Mouse (Mus musculus) liver, embryonic 14.5 days (tissue): ENCODE results near the gene Platr17. TPM values are rescaled to one million over a fixed set of nuclear protein-coding genes. Genes with fewer than 3 reads are reported as not detected.
A peak's percentile ranks its signal among the peaks of the same experiment; 100 is the strongest.
"Not testable (repeated sequence)": the region's sequence is repeated elsewhere in the genome, so short reads cannot be mapped to it uniquely, and the experiment has no call there.

Experiments
- ATAC-seq: fragments of 200-750 bp; cut with Nextera tagmentation; 2 replicates; pipeline ENCODE4 v1.8.0; 2017; ENCODE audit warnings: moderate number of reproducible peaks, mild to moderate bottlenecking, moderate library complexity; ENCODE audit not compliant: insufficient read depth
- DNase-seq, 3 experiments: peaks; one replicate each; pipeline ENCODE4 v3.0.0-alpha.2; 2012 to 2013; ENCODE audit warnings: low read depth in 3 of 3, low spot score in 3 of 3
- H3K27ac ChIP-seq: fragments of 300-500 bp; sonication (generic); 2 replicates; pipeline ENCODE4 v1.5.1; 2014; ENCODE audit warnings: moderate library complexity, mild to moderate bottlenecking, control low read depth, inconsistent platforms
- H3K27me3 ChIP-seq: fragments of 300-500 bp; sonication (generic); 2 replicates; pipeline ENCODE4 v1.6.1; 2014; ENCODE audit warnings: mild to moderate bottlenecking, low read length, moderate library complexity; ENCODE audit not compliant: control insufficient read depth, insufficient read depth
- H3K36me3 ChIP-seq: fragments of 300-500 bp; sonication (generic); replicated peaks from 2 replicates; pipeline ENCODE4 v1.6.1; 2014; ENCODE audit warnings: low read depth; ENCODE audit not compliant: control insufficient read depth, insufficient read depth
- H3K4me1 ChIP-seq, 2 experiments: fragments of 200-500 bp in 1 of 2; fragments of 300-500 bp in 1 of 2; sonication (generic) in 1 of 2; replicated peaks; 2 replicates each; pipeline ENCODE4 v1.6.1; 2012 to 2014; ENCODE audit warnings: antibody characterized with exemption in 1 of 2, inconsistent platforms in 1 of 2, low read length in 1 of 2; ENCODE audit not compliant: control insufficient read depth in 2 of 2, insufficient read depth in 2 of 2
- H3K4me2 ChIP-seq: fragments of 300-500 bp; sonication (generic); 2 replicates; pipeline ENCODE4 v1.6.1; 2014; ENCODE audit warnings: low read depth, mild to moderate bottlenecking, control low read depth, moderate library complexity
- H3K4me3 ChIP-seq, 2 experiments: fragments of 200-500 bp in 1 of 2; fragments of 300-500 bp in 1 of 2; sonication (generic) in 1 of 2; 2 replicates each; pipeline ENCODE4 v1.5.1; 2012 to 2014; ENCODE audit warnings: low read depth in 2 of 2, low read length in 2 of 2, mild to moderate bottlenecking in 2 of 2, control low read depth in 1 of 2, inconsistent platforms in 1 of 2, moderate library complexity in 1 of 2; ENCODE audit not compliant: insufficient read depth in 1 of 2
- H3K9ac ChIP-seq: fragments of 300-500 bp; sonication (generic); replicated peaks from 2 replicates; pipeline ENCODE4 v1.6.1; 2014; ENCODE audit warnings: mild to moderate bottlenecking, control low read depth, moderate library complexity
- H3K9me3 ChIP-seq: fragments of 300-500 bp; sonication (generic); 2 replicates; pipeline ENCODE4 v1.6.1; 2016; ENCODE audit warnings: low read length, mixed read lengths; ENCODE audit not compliant: control insufficient read depth
- CTCF ChIP-seq: IDR thresholded peaks from 2 replicates; pipeline ENCODE4 v1.5.1; 2016; ENCODE audit warnings: antibody characterized with exemption, low read depth, control low read depth
- EP300 ChIP-seq: IDR thresholded peaks from 2 replicates; pipeline ENCODE4 v1.6.1; 2016; ENCODE audit warnings: antibody characterized with exemption, low read depth
- WGBS: fragments of 180-500 bp; shearing (Covaris S2); extraction: QIAGEN DNeasy Blood & Tissue Kit; methylation state at CpG from one replicate; pipeline ENCODE4 v1.1.7; 2014; ENCODE audit not compliant: insufficient replicate concordance; 5-methylcytosine and 5-hydroxymethylcytosine counted together
- polyA plus RNA-seq, 2 experiments: library from polyadenylated mRNA; depleted of rRNA in 1 of 2; stranded (reverse) in 1 of 2; unstranded in 1 of 2; fragments of >200 nt; fragmentation: Nextera tagmentation in 1 of 2; extraction: Ambion mirVana in 1 of 2; gene quantifications; 2 replicates each; pipeline versions ENCODE4 v1.2.1 to v1.2.3; 2012 to 2014

Gene Platr17
- polyA plus RNA-seq, 2 experiments = 0.20 to 0.36 TPM

DNA sequence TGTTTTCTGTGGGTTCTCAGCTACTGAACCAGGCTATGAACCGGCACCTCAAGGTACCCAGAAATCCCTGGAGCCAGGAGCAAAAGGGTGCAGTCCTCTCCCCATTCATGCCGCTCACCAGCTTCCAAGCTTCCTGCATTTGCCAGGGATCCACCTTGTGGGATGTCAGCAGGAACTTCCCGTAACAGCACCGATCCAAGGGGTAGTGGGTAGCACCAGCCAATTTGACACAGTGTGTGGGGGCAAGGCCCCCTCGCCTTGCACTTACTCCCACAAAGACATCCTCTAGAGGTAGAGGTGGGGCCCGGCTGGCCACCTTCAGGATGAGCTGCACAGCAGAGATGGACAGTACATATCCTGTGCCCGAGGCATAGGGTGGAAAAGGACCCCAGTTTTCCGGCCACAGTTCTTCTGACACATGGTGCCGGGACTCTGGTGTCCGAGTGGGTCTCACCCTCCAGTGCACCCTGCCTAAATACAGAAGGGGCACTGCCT is 45.2 kb downstream of the Platr17 start:
- H3K27ac ChIP-seq = no peak overlapping the region
- TF ChIP-seq CTCF (no peak), EP300 (no peak)
- ATAC-seq (no peak), DNase-seq (no peak)
- peak overlapping the region; percentile 89 for H3K4me2 ChIP-seq
- peaks cover 10 to 17% of the 10 kb centered on the region in 2 experiments for H3K4me1 ChIP-seq
- H3K9me3 ChIP-seq = no peaks in the 10 kb centered on the region
- WGBS = 76% methylated on average over 10 of the region's 10 CpGs
- H3K27me3 ChIP-seq = no peaks in the 10 kb centered on the region
- H3K4me3 ChIP-seq = peak overlapping the region in 1 of 2 experiments; percentile 50; a peak in 1 of 4 replicates
- peaks cover 29% of the 10 kb centered on the region for H3K36me3 ChIP-seq
- H3K9ac ChIP-seq = no peak overlapping the region; the same call in 1 of the 2 replicates

- under 1% methylated on average over 45 of the region's 45 CpGs for WGBS
- H3K36me3 ChIP-seq = peaks cover 29% of the 10 kb centered on the region
Measured at GRCm38 (mm10) chr17:33951021-33951946, 46.3 kb downstream of the Platr17 start, which contains the start of gene B3galt4. B3galt4 (minus strand) TSS chr17:33951488.

DNA sequence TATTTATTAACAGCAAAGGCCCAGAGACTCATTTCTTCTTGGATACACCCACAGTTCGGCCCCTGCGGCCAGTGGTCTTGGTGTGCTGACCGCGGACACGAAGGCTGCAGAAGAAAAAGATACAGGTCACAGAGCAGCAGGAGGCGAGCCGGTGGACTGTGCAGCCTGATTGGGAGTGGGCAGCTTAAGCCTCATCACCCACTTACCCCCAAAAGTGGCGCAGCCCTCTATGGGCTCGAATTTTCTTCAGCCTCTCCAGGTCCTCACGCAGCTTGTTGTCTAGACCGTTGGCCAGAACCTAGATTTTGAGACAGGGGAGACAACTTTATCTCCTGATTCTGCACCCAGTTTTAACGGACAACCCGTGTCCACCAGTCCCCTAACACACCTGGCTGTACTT is 47.1 kb downstream of the Platr17 start:
- not testable (repeated sequence) for DNase-seq, ATAC-seq, H3K9me3 ChIP-seq, H3K27me3 ChIP-seq
- Histone ChIP-seq H3K4me2 (peak overlapping the region; percentile 89), H3K4me1 (peaks cover 17 to 20% of the 10 kb centered on the region in 2 experiments), H3K9ac (0 out of 2 replicates have a peak overlapping the region, but pooled peaks have one; percentile 28), H3K27ac (peak overlapping the region; percentile 46), H3K4me3 (peak overlapping the region; percentile 1 to 50; a peak in 3 of 4 replicates), H3K36me3 (peaks cover 29% of the 10 kb centered on the region)
- 58% methylated on average over 13 of the region's 13 CpGs for WGBS

More at GRCm38 (mm10) chr17:33951021-33951946, 46.3 kb downstream of the Platr17 start, which contains the start of gene B3galt4:
- Histone ChIP-seq H3K27ac (peak within 1 kb of the TSS; percentile 46), H3K4me3 (peak within 1 kb of the TSS; percentile 36 to 50), H3K4me2 (peak within 1 kb of the TSS; percentile 89), H3K27me3 (no peaks in the 10 kb centered on the region), H3K4me1 (peaks cover 10 to 17% of the 10 kb centered on the region in 2 experiments), H3K9me3 (no peaks in the 10 kb centered on the region), H3K9ac (peak within 1 kb of the TSS; percentile 60)
- ATAC-seq (peak; percentile 71), DNase-seq (peak; percentile 71 to 82 (median 71))
- TF ChIP-seq EP300 = peak; percentile 32
- TF ChIP-seq CTCF = peak; percentile 24; the same call in 1 of the 2 replicates

GRCm38 (mm10) chr17:33952879-33953278 is 47.9 kb downstream of the Platr17 start:
- no peak for ATAC-seq
- Histone ChIP-seq H3K4me2 (peak overlapping the region; percentile 89), H3K36me3 (peaks cover 29% of the 10 kb centered on the region), H3K9me3 (no peaks in the 10 kb centered on the region), H3K9ac (peak overlapping the region; percentile 86), H3K4me1 (peaks cover 18 to 20% of the 10 kb centered on the region in 2 experiments), H3K27ac (peak overlapping the region; percentile 59), H3K27me3 (no peaks in the 10 kb centered on the region), H3K4me3 (peak overlapping the region; percentile 70 to 82; a peak in 3 of 4 replicates)
- no peak for DNase-seq
- TF ChIP-seq CTCF (no peak), EP300 (no peak)
- WGBS = 59% methylated on average over 4 of the region's 4 CpGs

DNA sequence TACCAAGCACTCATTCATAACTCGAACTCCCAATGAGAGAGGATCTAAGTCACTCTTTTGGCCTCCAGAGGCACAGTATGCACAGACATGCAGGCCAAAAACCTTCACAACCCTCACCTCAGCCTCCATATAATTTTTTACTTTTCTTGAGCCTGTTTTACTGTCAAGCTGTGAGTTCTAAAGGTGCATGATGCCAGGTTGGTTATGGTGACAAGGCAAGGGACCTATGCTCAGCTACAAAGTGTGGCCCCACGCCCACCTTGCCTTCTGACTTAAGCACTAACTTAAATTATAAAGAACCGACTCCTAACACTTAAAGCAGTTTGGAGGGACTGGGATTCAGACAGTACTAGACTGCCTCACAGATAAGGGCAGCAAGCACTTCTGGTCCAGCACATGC is 48.4 kb downstream of the Platr17 start:
- TF ChIP-seq CTCF (no peak), EP300 (no peak)
- no peaks in the 10 kb centered on the region for H3K9me3 ChIP-seq
- no peak for ATAC-seq
- DNase-seq = no peak
- H3K27ac ChIP-seq = peak overlapping the region; percentile 59
- no peaks in the 10 kb centered on the region for H3K27me3 ChIP-seq
- H3K4me2 ChIP-seq = peak overlapping the region; percentile 89
- WGBS = 49% methylated on average over 3 of the region's 3 CpGs
- H3K4me3 ChIP-seq = peak overlapping the region; percentile 70 to 82; a peak in 3 of 4 replicates
- peaks cover 29% of the 10 kb centered on the region for H3K36me3 ChIP-seq
- H3K4me1 ChIP-seq = peaks cover 18 to 20% of the 10 kb centered on the region in 2 experiments
- peak overlapping the region; percentile 86 for H3K9ac ChIP-seq
